Mouse (Mus musculus) intestine, embryonic 14.5 days (tissue): ENCODE measurements around the gene Gm3055. TPM values are rescaled to one million over a fixed set of nuclear protein-coding genes. Genes with fewer than 3 reads are reported as not detected.
A peak's percentile ranks its signal among the peaks of the same experiment; 100 is the strongest.
"Not testable (repeated sequence)": the region's sequence is repeated elsewhere in the genome, so short reads cannot be mapped to it uniquely, and the experiment has no call there.

Source experiments
- ATAC-seq: fragments of 200-750 bp; cut with Nextera tagmentation; replicated peaks from 2 replicates; pipeline ENCODE4 v1.8.0; 2017; ENCODE audit warnings: low read depth, moderate number of reproducible peaks, moderate TSS enrichment, moderate library complexity; ENCODE audit not compliant: low FRiP score, low TSS enrichment
- DNase-seq: peaks from one replicate; pipeline ENCODE4 v3.0.0-alpha.2; 2018; ENCODE audit warnings: low spot score
- H3K27ac ChIP-seq: fragments of 300-500 bp; sonication (generic); 2 replicates; pipeline ENCODE4 v1.5.1; 2014; ENCODE audit warnings: low read depth, mild to moderate bottlenecking, control low read depth
- H3K27me3 ChIP-seq: fragments of 300-500 bp; sonication (generic); replicated peaks from 2 replicates; pipeline ENCODE4 v1.6.1; 2014; ENCODE audit warnings: low read length, control low read depth; ENCODE audit not compliant: control insufficient read depth, insufficient read depth
- H3K36me3 ChIP-seq: fragments of 300-500 bp; sonication (generic); 2 replicates; pipeline ENCODE4 v1.6.1; 2014; ENCODE audit warnings: low read length, control low read depth; ENCODE audit not compliant: control insufficient read depth, insufficient read depth
- H3K4me1 ChIP-seq: fragments of 300-500 bp; sonication (generic); replicated peaks from 2 replicates; pipeline ENCODE4 v1.6.1; 2014; ENCODE audit warnings: low read length, control low read depth, mixed read lengths; ENCODE audit not compliant: control insufficient read depth, insufficient read depth
- H3K4me2 ChIP-seq: fragments of 300-500 bp; sonication (generic); 2 replicates; pipeline ENCODE4 v1.6.1; 2014; ENCODE audit warnings: low read length
- H3K4me3 ChIP-seq: fragments of 300-500 bp; sonication (generic); 2 replicates; pipeline ENCODE4 v1.5.1; 2014; ENCODE audit warnings: low read depth, low read length, control low read depth, mixed read lengths
- H3K9ac ChIP-seq: fragments of 300-500 bp; sonication (generic); 2 replicates; pipeline ENCODE4 v1.6.1; 2014; ENCODE audit warnings: mild to moderate bottlenecking, low read length
- H3K9me3 ChIP-seq: fragments of 300-500 bp; sonication (generic); 2 replicates; pipeline ENCODE4 v1.6.1; 2016; ENCODE audit warnings: low read length, control low read depth; ENCODE audit not compliant: control insufficient read depth
- WGBS: fragments of 180-500 bp; shearing (Covaris S2); extraction: QIAGEN DNeasy Blood & Tissue Kit; methylation state at CpG from one replicate; pipeline ENCODE4 v1.1.7; 2014; 5-methylcytosine and 5-hydroxymethylcytosine counted together
- polyA plus RNA-seq: library from polyadenylated mRNA; unstranded; fragments of >200 nt; fragmentation: Nextera tagmentation; extraction: Ambion mirVana; gene quantifications from 2 replicates; pipeline ENCODE4 v1.2.1, GENCODE M21; 2014

The Gm3055 gene
- polyA plus RNA-seq: 10.2 and 11.7 TPM in 2 replicates

DNA sequence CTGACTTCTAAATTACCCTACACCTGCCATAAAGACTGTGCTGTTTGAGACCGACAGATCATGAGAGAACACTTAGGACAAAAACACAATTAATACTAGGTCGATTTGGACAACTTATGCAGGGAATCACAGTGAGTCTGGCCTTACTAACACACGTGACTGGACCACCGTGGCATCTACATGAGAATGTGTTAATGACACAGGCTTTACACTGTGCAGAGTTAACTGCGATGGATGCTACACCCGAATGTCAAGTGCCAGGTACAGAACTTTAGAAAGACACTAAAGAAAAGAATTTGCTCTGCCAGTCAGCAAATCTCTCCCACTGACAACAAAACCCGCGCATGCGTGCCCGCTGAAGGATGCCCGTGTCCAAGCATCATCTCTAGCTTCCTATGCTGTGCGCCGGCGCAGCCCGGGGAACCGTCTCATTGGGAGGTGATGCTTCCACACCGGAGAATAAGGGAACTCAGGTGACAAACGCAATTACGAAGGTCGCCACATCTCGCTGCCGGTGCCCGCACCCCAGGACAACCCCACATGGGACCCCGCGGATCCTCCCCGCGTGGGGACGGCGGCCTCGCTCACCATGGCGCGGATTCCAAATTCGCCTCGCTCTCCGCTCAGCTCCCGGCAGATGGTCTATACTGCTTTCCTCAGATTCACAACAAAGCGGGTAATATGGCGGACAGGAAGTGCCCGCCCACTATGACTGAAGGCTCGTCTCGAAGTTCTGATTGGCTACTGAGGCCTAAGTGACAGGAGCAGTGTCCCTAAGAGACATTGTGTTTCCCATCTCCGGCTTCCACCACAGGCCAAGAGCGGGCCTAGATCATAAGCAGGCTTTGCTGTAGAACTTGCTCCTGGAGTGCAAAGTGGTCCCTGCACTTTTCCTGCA is at the start of gene Gm3055:
Gene Gm3055, minus strand, starts transcription at position 656 of the 898 bp plus-strand sequence.
- not testable (repeated sequence) for H3K27ac ChIP-seq, H3K9me3 ChIP-seq, H3K4me1 ChIP-seq, H3K4me3 ChIP-seq, H3K9ac ChIP-seq, H3K36me3 ChIP-seq, H3K4me2 ChIP-seq, H3K27me3 ChIP-seq, DNase-seq
- peak; percentile 98 for ATAC-seq
- no CpG with 5 or more reads among the region's 43 CpGs for WGBS

DNA sequence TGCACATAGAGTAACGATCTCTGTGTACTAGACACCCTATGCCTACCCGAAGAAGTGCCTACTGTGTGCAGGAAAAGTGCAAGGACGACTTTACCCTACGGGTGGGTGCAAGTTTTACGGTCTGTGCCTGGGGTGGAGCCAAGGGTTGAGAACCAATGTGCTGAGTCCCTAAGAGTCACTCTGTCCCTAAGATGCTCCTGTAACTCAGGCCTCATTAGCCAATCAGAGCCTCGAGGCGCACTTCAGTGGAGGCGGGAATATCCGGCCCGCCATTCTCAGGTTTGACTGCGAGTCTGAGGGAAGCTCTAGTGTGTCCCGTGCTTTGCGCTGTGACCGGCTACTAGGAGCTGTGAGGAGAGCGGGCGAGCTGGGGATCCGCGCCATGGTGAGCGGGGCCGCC is 40.9 kb upstream of the Gm3055 start, which contains the start of gene Gm4767:
Gene Gm4767, plus strand, starts transcription at position 288 of the 400 bp plus-strand sequence.
- not testable (repeated sequence) for H3K9ac ChIP-seq, H3K36me3 ChIP-seq, H3K27ac ChIP-seq, H3K4me2 ChIP-seq, H3K4me3 ChIP-seq, H3K27me3 ChIP-seq, H3K9me3 ChIP-seq, H3K4me1 ChIP-seq
- 29% methylated on average over 8 of the region's 20 CpGs for WGBS
- ATAC-seq (0 out of 2 replicates have a peak, but pooled peaks have one; percentile 36), DNase-seq (peak; percentile 47)

DNA sequence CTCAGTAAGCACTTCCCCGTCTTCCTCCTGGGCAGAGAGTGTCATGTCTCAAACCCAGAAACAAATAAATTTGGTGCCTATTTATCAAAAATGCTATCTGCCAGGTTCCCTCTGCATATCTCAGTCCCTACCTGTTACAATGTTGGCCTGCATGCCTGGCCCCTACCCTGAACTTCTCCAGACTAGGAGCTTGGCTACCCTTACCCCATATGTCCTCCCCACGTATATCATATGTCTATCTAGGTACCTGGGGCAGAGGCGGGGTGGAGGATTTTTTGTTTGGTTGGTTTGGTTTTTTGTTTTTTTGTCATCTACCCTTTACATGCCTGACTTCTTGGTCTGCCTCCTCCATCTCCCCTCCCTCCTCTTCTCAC is 430 bp upstream of the Gm3055 start:
- not testable (repeated sequence) for DNase-seq, H3K36me3 ChIP-seq, H3K9me3 ChIP-seq, H3K27ac ChIP-seq, H3K4me3 ChIP-seq, H3K4me1 ChIP-seq, H3K9ac ChIP-seq, H3K4me2 ChIP-seq, H3K27me3 ChIP-seq
- ATAC-seq: peak; percentile 24; the same call in 1 of the 2 replicates
- WGBS: no CpG with 5 or more reads among the region's 3 CpGs

DNA sequence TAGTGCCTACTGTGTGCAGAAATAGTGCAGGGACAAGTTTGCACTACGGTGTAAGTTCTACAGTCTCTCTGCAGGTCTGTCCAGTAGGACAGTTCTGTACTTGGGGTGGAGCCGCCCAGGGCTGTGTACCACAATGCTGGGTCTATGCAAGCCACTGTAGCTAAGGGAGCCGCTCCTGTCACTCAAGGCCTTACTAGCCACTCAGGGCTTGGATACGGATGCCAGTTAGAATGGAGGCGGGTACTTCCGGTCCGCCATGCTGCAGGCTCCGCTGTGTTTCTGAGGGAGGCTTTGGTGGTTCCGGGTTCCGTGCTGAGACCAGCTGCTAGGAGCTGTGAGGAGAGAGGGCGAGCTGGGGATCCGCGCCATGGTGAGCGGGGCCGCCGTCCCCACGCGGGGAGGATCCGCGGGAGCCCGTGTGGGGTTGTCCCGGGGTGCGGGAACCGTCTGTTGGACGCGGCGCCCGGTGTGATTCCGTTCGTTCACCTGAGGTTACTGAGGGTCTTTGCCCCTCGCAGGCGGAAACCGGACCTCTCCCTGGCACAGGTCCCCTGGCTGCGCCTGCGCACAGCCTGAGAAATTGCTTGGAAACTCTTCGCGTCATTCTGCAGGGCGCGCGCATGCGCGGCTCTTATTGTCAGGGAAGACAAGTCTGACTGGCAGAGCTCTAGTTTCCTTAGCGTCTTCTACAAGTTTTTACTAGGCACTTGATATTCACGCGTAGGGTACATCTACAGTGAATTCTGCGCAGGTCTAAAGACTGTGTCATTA is 66.2 kb downstream of the Gm3055 start, which contains the start of gene Zfp433:
Gene Zfp433, plus strand, starts transcription at position 295 of the 771 bp plus-strand sequence.
- ATAC-seq: peak; percentile 100
- not testable (repeated sequence) for H3K27ac ChIP-seq, H3K36me3 ChIP-seq, H3K9ac ChIP-seq, H3K27me3 ChIP-seq, DNase-seq, H3K4me1 ChIP-seq, H3K4me3 ChIP-seq, H3K9me3 ChIP-seq, H3K4me2 ChIP-seq
- WGBS: no CpG with 5 or more reads among the region's 46 CpGs

Other genes starting within 250 kb of the Gm3055 start
- gene Gna15, start 246.9 kb downstream of the Gm3055 start, polyA plus RNA-seq: 0.73 and 0.84 TPM in 2 replicates
- gene Gna11, start 226.0 kb downstream of the Gm3055 start, polyA plus RNA-seq: 145 and 171 TPM in 2 replicates
- gene Aes, start 211.7 kb downstream of the Gm3055 start, polyA plus RNA-seq: 395 and 515 TPM in 2 replicates
- gene Tle2, start 196.6 kb downstream of the Gm3055 start, polyA plus RNA-seq: 15.8 and 17.8 TPM in 2 replicates
- 15.0 and 21.3 TPM in 2 replicates for gene Tle6, start 170.1 kb downstream of the Gm3055 start, polyA plus RNA-seq
- gene BC025920, start 164.9 kb downstream of the Gm3055 start, polyA plus RNA-seq: 0.61 and 1.5 TPM in 2 replicates
- 34.1 and 39.2 TPM in 2 replicates for gene Sirt6, start 143.4 kb downstream of the Gm3055 start, polyA plus RNA-seq
- 4.7 and 6.4 TPM in 2 replicates for gene Ankrd24, start 142.6 kb downstream of the Gm3055 start, polyA plus RNA-seq
- gene Gm10778, start 122.1 kb downstream of the Gm3055 start, polyA plus RNA-seq: 4.3 and 5.6 TPM in 2 replicates
- 17.4 and 18.6 TPM in 2 replicates for gene Zfp433, start 66.3 kb downstream of the Gm3055 start, polyA plus RNA-seq
- gene Gm4767, start 41.0 kb upstream of the Gm3055 start, polyA plus RNA-seq: 3.7 and 4.1 TPM in 2 replicates
- gene Gm32687, start 92.8 kb upstream of the Gm3055 start, polyA plus RNA-seq: 9.4 and 11.8 TPM in 2 replicates
- gene Zfp781, start 159.3 kb upstream of the Gm3055 start, polyA plus RNA-seq: 4.5 and 5.4 TPM in 2 replicates